Mouse (Mus musculus) G1E (cell line): ENCODE measurements around the gene Alox5ap.

Source experiments
- CTCF ChIP-seq: IDR thresholded peaks from 2 replicates; pipeline ENCODE4 v1.5.1; 2012; ENCODE audit warnings: low read depth, low read length, inconsistent platforms, mixed read lengths
- GATA1 ChIP-seq: IDR thresholded peaks from 2 replicates; pipeline ENCODE4 v1.6.1; 2012; ENCODE audit warnings: borderline replicate concordance, low read length, inconsistent platforms, mixed read lengths
- TAL1 ChIP-seq: conservative IDR thresholded peaks from 2 replicates; pipeline ENCODE4 v1.6.1; 2012; ENCODE audit warnings: low read depth, low read length, inconsistent platforms, mixed read lengths

- no peak for TF ChIP-seq CTCF
- no peak for TF ChIP-seq TAL1
- TF ChIP-seq GATA1: no peak
These were observed 3.1 kb upstream of the Alox5ap start for GRCm38 (mm10) chr5:149261449-149261848.
